Mouse (Mus musculus): Measurements from ENCODE around the gene Lamtor2.
A peak's percentile ranks its signal among the peaks of the same experiment; 100 is the strongest.

Gene Lamtor2

DNA sequence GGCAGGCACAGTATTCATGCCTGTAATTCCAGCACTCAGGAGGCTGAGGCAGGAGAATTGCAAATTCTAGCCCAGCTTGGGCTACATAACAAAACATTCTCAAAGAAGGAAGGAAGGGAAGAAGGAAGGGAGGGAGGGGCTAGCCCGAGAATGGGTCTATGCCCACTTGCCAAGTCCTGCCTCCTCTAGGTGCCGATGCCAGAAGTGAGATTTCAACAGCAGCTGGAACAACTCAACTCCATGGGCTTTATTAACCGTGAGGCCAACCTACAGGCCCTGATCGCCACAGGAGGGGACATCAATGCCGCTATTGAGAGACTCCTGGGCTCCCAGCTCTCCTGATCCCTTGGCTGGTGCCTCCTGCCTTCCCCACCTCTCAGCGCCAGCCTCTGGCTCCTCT lies 15.0 kb upstream of the Lamtor2 start:
- DNase-seq: peak in 1 of 2 experiments; percentile 50

DNA sequence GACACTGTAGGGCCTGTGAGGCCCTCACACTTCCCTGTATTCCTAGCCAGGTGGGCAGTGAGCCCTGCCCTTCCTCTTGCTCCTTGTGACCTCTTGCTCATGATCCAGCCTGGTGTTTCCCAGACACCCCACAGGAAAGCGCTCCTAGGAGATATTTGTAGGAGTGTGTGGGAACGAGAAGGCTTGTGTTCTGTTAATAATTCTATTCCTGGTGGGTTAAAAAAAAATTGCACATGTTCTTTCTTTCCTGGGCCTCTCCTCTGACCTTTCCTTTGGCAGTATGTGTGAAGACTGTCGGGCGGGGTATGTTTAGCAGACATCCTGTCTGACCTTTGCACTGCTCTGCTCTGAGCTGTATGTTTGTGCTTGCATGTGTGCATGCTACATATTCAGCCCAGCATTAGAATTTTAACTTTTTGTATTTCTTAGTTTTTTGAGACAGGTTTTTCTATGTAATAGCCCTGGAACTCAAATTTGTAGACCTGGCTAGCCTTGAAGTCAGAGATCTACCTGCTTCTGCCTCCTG lies 13.7 kb upstream of the Lamtor2 start:
- DNase-seq: peak in 1 of 2 experiments; percentile 11

DNA sequence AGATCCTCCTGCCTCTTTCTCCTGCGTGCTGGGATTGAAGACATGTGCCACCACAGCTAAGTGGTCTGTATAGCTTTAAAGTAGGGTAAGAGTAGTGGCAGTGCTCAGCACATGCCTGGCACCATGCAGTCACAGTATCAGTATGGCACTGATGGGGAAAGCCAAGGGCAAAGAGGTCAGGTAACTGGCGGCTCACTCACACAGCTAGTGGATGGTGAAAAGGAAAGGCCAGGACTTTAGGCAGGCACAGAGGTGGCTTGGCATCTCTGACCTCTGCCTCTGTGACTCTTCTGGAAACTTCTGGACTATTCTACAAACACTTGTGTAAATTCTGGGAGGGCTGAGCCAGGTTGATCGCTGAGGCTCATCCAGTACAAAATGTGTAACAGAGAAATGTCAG lies 13.2 kb upstream of the Lamtor2 start:
- DNase-seq: no peak

DNA sequence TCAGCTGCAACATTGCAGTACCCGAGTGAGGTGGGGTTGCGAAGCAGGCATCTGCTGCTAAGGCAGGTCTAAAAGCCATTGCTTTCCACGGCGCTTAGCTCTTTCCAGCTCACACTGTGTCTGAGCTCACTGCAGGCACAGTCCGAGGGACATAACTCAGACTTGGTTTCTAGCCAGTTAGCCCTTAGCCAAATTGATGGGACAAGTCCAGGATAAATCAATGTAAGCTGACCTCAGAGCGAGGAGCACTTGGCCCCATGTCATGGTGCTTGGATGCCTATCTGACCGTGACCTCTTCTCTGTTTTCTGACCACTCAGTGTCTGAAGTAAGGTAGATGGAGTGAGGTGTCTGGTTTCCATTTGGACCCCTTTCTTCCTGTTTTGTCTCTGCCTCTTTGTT lies 11.1 kb upstream of the Lamtor2 start:
- DNase-seq: no peak

DNA sequence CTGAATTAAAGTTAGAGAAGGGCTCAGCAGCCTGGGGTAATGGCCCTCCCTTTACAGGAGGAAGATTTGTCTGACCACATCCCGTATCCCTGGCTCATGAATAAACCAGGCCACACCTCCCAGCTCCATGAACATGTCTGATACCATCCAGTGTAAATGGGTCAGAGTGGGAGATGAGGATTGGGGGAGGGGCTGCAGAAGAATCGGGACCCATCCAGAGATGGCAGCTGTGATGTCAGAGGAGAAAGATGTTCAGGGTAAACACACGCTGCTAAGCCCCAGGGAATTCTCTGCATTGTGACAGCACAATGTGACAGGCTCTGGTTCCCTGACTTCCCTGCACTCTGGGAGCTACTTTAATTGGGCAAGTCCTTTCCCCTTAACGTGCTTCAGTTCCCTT lies 10.6 kb upstream of the Lamtor2 start:
- peak in 1 of 2 experiments; percentile 37 for DNase-seq

DNA sequence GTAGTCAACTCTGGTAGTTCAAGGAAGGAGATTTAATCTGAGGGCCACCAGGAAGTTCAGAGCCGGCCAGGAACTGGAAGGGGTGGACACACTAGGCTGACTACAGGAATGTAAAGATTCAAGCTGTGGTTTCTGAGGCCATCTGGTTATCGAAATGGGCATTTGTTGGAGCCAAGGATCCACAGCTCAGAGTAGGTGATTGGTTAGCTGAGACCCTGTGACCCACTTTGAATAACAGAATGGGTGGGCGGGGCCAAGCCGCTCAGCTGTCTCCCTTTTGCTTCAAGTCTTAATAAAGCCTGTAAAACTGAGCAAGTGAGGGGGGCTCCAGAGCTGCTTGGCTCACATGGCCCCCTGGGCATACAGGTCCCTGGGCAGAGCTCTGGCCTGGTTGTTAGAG lies 9.1 kb upstream of the Lamtor2 start:
- DNase-seq: no peak

DNA sequence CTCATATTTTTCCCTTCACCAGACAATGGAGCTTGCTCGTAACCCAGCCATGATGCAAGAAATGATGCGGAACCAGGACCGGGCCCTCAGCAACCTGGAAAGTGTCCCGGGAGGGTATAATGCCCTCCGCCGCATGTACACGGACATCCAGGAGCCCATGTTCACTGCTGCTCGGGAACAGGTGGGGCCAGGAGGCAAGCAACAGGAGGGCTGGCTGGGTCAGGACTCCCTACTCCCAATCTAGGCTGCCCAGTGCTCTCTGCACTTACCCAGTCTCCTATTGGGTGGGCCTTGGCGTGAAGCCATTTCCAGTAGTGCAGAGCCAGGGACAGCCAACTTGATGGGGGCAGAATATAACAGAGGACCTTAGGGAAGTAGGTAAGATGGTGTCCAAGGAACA lies 6.7 kb upstream of the Lamtor2 start:
- DNase-seq: peak in 1 of 2 experiments; percentile 19

DNA sequence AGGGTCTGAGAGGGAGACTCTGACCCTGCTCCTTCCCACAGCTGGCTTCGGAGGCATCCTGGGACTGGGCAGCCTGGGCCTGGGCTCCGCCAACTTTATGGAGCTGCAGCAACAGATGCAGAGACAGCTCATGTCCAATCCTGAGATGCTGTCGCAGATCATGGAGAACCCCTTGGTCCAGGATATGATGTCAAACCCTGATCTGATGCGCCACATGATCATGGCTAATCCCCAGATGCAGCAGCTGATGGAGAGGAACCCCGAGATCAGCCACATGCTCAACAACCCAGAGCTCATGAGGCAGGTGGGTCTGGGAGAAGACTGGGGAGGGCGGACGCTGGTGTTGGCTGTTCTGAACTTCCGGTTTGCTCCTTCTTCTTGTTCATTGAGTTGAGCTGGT lies 3.7 kb upstream of the Lamtor2 start:
- no peak for DNase-seq

DNA sequence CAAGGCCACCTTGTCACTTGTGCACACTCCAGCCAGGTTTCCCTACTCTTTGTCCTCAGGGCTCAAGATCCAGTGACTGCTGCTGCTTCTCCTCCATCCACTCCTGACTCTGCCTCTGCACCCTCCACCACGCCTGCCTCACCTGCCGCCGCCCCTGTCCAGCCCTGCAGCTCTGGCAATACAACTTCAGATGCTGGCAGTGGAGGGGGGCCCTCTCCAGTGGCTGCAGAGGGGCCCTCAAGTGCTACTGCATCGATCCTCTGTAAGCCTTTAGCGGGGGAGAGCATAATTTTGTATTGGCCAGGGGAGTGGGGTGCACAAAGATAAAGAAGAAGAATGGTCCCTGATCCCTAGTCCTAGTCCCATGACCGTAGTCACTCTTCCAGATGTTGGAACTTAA lies 2.9 kb upstream of the Lamtor2 start:
- no peak for DNase-seq

DNA sequence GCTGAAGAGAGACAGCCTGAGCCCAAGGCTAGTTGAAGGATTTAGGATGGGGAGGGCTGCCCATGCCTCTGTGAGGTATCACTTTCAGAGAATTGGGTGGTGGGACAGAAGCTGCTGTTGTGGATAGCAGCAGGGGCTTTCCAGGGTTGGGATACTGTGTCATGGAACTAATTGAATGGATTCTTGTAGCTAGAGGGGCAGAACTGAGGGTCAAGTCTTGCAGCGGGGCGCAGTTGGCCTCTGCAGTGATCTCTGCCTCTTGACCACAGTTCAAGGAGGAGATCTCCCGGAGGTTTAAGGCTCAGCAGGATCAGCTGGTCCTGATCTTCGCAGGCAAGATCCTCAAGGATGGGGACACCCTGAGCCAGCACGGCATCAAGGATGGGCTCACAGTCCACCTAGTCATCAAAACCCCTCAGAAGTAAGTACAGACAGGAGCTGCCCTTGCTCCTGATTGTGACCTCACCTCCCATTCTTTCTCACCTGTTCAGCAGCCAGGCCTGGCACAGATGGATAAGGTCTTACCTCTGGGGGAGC lies 2.3 kb upstream of the Lamtor2 start:
- no peak for DNase-seq

DNA sequence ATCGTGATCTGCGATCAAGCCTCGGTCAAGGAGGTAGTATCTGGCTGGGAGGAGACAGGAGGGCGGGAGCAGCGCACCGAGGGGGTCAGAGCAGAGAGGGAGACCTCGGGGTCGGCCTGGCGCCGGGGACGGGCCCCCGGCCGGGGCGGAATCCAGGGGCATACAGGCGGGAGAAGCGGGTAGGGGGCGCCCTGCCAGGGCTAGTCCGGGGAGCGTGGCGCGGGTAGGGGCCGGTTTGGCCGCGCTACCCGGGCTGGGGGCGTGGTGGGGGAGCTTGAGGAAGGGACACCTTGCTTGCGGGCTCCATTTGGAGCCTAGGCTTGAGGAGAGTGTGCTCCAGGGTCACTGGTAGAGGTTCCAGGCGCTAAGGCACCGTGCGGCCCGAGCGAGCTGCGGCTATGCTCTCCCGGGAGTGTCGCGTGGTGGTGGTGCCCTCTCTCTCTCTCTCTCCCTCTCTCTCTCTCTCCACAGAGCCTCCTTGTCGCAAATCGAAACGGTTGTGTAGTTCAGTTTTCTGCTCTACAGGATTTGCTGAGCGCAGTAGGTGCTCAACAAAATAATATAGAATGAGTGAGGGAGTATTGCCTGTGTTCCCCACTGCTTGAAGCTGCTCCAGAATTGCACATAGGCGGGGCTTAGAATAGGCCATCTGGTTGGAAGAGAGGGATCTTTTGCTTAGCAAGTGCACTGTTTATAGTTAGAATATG lies 1.2 kb upstream of the Lamtor2 start:
- DNase-seq: no peak

DNA sequence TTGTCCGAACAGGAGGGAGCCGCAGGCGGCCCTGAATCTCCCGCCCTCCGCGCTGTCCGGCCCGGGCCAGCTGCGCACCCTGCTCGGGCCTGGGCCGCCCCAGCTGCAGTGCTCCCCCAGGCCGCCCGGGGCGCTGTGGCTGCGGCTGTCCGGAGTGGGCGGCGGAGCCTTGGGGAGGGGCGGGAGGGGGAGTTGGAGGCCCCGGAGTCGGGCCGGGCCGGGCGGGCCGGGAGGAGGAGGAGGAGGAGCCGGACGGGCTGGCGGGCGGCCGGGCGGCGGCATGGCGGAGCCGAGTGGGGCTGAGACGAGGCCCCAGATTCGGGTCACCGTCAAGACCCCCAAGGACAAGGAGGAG lies 628 bp upstream of the Lamtor2 start, which contains the start of gene Ubqln4:
Gene Ubqln4 (plus strand): TSS at position 234 of the 355 bp plus-strand sequence.
- peak; percentile 95 to 96 for DNase-seq

DNA sequence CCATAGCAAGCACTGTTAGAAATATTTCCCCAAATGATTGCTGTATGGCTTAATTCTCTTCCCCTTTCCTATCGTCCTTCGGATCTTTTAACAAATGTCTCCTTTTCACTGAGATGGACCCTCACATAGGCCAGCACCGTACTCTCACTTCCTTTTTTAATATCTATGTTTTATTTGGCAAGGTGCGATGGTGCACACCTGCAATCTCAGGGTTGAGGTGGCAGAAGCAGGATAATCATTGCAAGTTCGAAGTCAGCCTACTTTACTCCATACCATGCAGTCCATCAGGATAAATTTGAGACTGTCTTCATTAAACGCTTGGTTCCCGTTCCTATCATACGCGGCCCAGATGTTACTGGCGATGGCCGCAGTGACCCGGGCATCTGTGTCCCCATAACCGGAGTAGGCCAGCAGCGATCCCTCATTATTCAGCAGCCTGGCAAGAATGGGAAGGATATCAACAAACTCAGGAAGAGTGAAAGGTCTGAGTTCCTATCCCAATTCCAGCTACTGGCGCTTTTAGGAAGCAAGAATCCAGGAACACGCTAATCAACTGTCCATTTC lies 710 bp downstream of the Lamtor2 start:
- DNase-seq: no peak

DNA sequence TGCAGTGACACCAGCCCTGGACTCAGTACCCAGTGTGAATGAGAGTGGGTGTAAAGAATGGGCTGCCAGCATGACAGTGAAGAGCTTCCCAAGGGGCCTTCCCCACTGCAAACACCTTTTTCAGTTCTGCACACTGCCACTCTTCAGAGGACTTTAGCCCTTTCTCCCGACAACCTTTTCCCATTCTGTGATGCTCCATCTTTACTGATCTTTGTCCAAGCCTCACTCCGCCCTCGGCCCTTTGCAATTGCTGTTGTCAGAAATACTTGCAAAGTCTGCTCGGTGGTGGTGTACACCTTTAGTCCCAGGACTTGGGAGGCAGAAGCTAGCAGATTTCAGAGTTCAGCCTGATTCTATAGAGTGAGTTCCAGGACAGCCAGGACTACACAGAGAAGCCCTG lies 1.3 kb downstream of the Lamtor2 start:
- no peak for DNase-seq

DNA sequence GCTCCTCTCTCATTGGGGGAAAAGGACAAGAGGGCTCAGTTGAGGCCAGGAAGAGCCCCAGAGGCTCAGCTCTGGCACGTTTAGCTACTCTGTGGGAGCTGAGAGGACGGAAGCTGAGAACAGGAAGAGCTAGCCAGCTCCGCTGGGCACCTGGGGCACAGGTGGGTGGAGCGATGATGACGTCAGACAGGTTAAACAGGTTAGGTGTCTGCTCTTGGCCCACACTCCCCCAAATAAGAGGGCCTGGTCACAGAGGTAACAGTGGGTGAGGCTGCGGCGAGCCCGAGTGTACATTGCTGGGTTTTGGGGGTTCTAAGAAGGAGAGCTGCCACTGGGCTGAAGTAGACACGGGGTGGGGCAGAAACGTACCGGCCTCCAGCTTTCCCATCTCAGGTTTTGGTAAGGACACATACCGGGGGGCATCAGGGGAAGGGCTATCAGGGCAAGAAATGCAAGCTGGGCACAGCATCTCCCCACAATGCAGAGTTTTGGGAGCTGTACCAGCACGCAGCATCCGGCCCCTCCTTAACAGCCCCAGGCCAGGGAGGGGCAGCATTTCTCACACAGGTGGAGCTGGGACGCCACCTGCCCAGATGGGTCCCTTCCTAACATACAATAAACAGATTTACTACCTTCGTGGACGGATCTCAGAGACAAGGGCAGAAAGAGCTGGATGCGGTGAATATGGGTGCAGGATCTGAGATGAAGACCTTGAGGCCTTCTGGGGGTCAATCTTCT lies 4.5 kb downstream of the Lamtor2 start, which contains the start of gene Rab25:
Gene Rab25 (minus strand): TSS at position 121 of the 738 bp plus-strand sequence.
- DNase-seq: peak; percentile 74 to 82

DNA sequence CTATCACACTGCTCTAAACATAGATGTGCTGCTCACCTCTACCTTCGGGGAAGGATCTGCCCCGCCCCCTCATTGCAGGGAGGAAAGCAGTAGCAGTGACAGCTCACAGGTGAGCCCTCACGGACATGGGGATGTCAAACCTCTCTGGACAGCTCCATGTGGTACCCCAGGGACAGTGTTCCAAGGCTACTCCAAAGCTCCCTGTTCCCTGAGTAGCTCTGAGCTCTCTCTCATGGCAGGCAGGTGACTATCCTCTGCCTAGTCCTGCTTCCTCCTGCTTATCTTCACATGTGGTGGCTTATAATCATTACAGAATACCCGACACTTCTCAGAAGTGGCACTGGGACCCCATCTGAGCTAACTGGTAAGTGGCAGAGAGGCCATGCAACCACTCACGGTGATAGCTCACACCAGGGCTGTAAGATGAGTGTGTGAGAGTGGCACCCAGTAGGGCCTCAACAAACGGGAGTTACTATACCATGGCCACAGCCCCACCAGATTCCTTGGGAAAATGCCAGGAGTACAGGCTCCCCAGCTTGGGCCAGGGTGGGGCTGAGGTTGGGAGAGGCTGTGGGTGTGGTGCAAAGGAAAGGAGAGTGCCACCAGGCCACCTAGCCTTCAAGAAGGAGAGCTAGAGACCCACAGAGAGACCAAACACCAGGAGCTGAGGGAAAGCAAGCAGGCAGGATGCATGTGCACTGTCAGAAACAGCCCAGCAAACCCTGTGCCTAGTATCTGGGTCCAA lies 6.0 kb downstream of the Lamtor2 start:
- DNase-seq: peak in 1 of 2 experiments; percentile 31

DNA sequence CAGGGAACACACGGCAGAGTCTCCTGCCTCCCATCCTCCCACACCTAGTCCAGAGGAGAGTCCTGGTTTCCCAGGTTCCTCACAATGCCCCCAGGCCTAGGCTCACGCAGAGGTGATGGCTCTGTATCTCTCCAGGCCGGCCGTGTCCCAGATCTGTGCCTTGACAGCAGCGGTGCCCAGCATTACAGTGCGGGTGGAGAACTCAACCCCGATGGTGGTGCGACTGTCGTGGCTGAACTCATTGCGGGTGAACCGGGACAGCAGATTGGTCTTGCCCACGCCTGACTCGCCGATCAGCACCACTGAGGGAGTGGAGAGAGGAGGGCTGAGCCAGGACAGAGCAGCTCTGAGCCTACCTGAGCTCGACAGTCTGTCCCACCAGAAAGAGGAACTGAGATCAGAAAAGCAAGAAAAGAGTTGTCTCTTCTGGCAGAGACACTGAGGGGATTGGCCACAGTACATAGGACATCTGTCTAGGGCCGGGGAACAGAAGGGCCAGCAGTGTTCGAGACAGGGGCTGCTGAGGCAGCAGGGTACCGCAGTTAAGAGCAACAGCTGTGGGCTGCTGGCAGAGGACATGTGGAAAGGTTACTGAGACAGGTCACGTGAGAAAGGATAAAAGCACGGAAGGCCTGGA lies 7.8 kb downstream of the Lamtor2 start:
- DNase-seq: peak in 1 of 2 experiments; percentile 20

DNA sequence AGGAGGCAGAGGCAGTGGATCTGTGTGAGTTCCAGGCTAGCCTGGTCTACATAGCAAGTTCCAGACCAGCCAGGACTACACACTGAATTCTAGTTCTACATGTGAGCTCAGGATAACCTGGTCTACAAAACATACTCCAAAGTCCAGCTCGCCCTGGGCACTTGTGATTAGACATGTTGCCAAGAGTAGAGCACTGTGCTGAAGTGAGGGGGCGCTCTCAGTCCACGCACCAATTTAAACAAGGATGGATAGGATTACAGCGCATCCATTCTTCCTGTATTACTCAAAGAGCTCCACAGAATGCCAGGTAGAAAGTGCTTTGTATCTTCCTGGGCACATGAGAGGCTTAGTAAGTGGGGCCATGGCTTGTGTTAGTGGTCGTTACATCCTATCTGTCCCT lies 8.4 kb downstream of the Lamtor2 start:
- peak in 1 of 2 experiments; percentile 60 for DNase-seq

DNA sequence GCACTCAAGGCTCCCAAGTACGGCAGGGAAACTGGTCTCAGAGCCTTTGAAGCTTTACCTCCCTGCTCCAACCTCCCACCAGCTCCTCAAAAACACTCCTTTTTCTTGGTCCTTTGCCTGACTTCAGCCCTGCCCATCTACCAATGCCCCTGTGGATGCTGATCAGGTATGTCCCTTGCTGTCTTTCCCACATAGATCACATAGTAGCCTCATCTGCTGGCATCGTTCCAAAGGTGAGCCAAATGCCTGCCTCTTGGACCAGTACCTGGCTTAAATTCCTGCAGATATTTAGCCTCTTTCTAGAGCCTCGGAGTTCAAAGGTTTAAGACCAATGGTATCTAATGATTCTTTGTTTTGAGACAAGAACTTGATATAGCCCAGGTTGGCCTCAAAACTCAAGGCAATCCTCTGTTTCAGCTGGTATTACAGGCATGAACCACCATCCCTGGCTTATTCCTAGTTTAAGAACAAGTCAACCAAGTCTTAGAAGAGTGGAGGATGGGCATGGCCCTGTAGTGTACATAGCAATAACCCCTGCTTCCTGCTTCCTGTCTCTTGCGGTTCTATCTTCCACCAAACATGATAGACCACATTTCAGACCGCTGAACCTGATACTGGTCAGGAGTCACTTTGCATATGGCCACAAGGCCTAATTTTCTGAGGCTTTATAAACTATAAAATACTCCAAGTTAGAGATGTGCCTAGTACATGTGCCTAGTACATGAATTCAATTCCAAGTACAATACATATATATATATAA lies 9.0 kb downstream of the Lamtor2 start:
- DNase-seq: peak in 1 of 2 experiments; percentile 15

DNA sequence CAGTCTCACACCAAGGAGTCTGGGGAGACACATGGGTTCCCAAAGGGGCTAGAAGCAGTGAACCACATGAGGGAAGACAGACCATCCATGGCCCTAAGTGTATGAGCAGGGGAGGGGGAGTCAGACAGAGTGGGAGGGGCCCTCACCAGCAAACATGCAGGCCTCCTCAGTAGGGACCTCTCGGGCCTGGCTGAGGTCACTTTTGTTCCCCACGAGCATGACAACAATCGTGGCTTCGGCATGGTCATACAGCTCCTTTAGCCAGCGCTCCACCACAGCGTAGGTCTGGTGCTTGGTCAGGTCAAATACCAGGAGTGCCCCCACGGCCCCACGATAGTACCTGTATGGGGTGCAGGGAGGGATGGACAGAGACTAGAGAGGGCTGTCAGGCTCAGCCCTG lies 9.7 kb downstream of the Lamtor2 start:
- DNase-seq: peak in 1 of 2 experiments; percentile 20

DNA sequence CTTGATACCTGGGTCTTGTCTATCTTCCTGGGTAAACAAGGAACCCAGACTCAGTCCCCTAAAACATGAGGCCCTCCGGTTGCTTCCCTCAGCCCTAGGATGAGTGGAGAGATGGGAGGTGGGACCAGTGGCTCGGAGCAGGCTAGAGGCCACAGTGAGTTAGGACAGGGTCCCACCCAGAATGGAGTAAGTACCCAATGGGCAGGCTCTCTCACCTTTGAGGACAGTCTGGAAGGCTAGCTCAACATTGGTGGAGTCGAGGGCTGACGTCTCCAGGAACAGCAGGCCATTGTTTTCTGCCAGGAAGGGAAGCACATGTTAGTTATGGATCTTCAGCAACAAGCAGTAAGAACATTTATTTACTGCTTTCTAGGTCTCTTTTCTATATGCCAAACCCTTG lies 10.4 kb downstream of the Lamtor2 start:
- no peak for DNase-seq

All from lung, postnatal 4 days (tissue).